Mouse (Mus musculus): ENCODE measurements at regions not wholly inside any gene's neighbourhood (a gene's known extent, or its start where the extent isn't known, plus 50 kb on each side); places are given as distances from the start of the nearest gene placed in this dataset.
A peak's percentile ranks its signal among the peaks of the same experiment; 100 is the strongest.
"Not testable (repeated sequence)": the region's sequence is repeated elsewhere in the genome, so short reads cannot be mapped to it uniquely, and the experiment has no call there.

DNA sequence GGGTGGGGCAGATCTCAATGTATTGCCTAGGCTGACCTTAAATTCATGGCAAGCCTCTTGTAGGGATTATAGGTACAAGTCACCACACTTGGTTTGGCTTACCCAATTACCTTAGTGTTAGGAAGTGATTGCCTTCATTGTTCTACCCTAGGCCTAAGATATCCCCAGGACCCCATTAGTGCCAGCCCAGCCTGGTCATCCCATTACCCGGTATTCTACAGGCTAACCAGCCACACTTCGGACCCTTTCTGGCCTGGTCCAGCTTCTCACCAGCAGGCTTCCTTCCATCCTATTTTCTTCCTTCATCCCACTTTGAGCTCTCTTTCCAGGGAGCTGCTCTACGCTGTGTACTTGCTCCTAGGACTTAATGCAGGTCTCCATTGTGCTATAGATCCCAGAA, 59.5 kb downstream of the Tex35 start:
- intact Hi-C loops (cut with DNase I; ENCODE audit: low total_unique reads), result no loop called here
- no peak for DNase-seq

- intact Hi-C loops (cut with DNase I; ENCODE audit: low total_unique reads), result no loop called here
These were observed 60.1 kb downstream of the Tex35 start for GRCm38 (mm10) chr1:157048201-157048923.

DNA sequence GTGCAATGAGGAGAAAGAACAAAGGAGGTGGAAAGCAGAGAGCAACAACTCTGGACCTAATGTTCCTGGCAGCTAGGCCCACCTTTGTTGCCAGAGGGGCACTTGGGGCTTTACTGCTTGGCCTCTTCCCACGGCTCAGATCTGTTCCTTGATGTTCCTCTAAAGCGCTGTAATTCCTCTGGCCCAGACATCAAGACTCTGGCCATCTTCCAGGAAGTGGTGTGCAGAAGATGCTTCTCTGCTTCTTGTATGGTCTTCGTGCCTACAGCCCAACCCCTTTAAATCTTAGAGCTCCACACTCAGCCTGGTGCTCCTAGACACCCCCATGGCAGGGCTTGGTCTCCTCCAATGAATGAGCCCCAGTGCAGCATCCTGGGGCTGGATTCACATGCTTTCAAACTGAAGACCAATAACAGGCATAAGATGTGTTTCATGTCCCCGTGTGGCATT, 60.7 kb downstream of the Tex35 start:
- peak; percentile 25 for DNase-seq
- intact Hi-C loops (cut with DNase I; ENCODE audit: low total_unique reads), result no loop called here

More at GRCm38 (mm10) chr1:157048201-157048923, 60.1 kb downstream of the Tex35 start:
- DNase-seq, result no peak

GRCm38 (mm10) chr1:157046760-157047182, 61.7 kb downstream of the Tex35 start:
- intact Hi-C loops (cut with DNase I; ENCODE audit: low total_unique reads), result no loop called here
- no peak for DNase-seq

GRCm38 (mm10) chr1:157039836-157040196, 68.7 kb downstream of the Tex35 start:
- DNase-seq, result no peak
- intact Hi-C loops (cut with DNase I; ENCODE audit: low total_unique reads), result no loop called here

GRCm38 (mm10) chr1:157039016-157039835, 69.3 kb downstream of the Tex35 start:
- intact Hi-C loops (cut with DNase I; ENCODE audit: low total_unique reads), result no loop called here
- peak; percentile 11 for DNase-seq

DNA sequence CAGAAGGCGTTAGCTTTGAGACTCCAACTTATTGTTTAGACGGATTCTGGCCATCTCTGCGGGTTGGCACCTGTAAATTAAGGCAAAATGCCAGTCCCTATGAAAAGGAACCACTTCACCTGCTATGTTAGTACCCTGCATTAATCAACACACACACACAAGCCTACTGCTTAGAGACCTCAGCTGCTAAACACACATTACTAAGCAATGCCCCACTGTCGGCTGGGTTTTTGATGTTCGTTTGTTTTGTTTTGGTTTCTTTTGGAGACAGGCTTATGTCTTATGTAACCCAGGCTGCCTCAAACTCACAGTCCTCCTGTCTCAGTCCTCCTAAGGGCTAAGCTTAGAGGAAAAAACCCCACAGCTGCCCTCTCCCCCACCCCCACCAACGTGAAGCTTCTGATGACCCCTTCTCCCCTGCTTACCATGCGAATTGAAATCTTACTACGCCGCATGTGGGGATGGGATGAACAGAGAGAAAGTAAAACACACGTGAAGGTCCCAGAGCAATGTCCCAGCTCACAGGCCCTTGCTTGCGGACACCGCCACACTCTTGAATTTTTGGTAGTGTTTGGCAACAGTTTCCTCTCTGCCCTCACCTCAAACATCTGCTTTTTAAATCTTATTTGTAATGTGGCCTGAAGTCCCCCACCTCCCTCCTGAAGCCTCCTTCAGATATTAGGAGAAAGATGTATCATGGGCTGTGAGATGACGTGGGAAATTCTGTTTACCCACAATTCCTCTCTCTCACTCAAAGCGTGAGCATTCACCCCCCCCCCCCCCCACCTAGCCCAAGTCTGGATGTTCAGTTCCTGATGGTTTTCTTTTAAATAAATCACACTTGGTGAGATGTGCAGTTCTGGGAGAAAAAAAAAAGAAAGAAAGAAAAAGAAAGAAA, 70.1 kb downstream of the Tex35 start:
- intact Hi-C loops (cut with DNase I; ENCODE audit: low total_unique reads), result no loop called here
- DNase-seq, result no peak

DNA sequence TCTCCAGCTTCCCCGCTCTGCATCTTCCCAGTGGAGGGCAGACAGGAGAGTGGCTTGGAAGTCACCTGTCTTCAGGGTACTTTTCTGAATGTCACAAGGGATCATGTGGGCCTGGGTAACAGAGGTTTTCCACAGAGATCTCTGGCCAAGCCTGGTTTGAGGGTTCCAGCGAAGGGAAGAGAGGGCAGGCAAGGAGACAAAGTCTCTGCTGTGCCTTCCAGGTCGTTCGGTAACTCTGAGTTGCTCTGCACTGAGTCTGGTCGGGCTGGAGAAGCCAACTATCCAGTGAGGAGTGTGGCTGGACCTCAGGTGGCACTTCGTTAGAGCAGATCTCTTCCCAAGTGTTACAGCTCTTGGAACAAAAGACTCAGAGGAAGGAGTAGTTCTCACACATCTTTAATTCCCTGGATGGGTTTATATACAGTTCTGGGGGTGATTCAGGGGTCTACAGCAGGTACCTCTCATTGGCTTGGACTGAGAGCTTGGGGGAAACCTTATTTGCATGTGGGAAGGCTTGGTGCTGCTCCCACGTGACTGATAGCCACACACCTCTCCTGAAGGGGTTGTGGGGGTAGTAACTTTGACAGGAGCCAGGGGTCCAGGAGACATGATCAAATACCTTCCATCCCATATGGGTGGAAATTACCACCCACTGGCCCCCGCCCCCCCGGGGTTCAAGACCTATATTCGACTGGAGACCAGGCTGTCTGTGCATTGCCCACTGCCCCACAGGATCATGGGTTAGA, 71.1 kb downstream of the Tex35 start:
- no peak for DNase-seq
- intact Hi-C loops (cut with DNase I; ENCODE audit: low total_unique reads), result no loop called here

DNA sequence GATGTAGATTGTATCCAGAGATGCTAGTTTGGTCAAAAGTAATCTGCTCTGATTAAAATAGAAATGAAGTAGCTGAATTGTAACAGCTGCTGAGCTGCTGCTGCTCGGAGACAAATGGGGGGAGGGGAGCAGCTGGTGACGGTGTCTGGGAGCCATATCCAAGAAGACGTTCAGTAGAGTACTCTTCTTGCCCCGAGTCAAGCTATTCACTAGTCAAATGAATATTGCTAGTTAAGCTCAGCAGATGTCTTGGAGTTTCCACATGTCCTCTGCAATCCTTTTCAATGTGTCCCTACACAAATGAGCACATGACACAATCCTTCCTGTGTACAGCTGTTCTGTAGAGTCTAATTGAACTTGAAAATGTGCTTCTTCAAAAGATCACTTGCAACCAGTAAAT, 71.7 kb downstream of the Tex35 start:
- no peak for DNase-seq
- intact Hi-C loops (cut with DNase I; ENCODE audit: low total_unique reads), result no loop called here

GRCm38 (mm10) chr1:157035221-157035620, 73.3 kb downstream of the Tex35 start:
- DNase-seq; intact Hi-C loops (cut with DNase I; ENCODE audit: low total_unique reads): not testable (repeated sequence)

- intact Hi-C loops (cut with DNase I; ENCODE audit: low total_unique reads), result no loop called here
These were observed 79.8 kb downstream of the Tex35 start for GRCm38 (mm10) chr1:157028682-157029081.

GRCm38 (mm10) chr1:157027681-157028080, 80.8 kb downstream of the Tex35 start:
- DNase-seq, result no peak
- intact Hi-C loops (cut with DNase I; ENCODE audit: low total_unique reads), result no loop called here

More at GRCm38 (mm10) chr1:157028682-157029081, 79.8 kb downstream of the Tex35 start:
- no peak for DNase-seq

DNA sequence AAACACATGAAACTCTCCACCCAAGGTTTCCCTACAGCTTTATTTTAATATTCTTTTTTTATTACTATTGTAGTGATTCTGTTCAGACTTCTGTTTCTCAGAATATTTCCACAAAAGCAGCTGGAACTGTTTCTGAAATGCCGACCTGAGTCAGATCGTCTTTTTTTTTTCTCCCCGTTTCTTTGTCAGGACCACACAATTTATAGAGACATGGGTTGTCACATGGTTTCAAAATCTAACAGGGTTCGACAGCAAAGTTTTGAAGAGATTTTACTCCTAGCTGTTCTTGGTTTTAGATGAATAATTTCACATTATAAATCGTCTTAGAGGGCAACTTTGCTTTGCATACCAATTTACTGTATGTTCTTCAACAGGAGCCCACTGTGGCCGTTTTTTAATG, 84.0 kb upstream of the Ralgps2 start:
- no peak for DNase-seq
- intact Hi-C loops (cut with DNase I; ENCODE audit: low total_unique reads), result no loop called here

DNA sequence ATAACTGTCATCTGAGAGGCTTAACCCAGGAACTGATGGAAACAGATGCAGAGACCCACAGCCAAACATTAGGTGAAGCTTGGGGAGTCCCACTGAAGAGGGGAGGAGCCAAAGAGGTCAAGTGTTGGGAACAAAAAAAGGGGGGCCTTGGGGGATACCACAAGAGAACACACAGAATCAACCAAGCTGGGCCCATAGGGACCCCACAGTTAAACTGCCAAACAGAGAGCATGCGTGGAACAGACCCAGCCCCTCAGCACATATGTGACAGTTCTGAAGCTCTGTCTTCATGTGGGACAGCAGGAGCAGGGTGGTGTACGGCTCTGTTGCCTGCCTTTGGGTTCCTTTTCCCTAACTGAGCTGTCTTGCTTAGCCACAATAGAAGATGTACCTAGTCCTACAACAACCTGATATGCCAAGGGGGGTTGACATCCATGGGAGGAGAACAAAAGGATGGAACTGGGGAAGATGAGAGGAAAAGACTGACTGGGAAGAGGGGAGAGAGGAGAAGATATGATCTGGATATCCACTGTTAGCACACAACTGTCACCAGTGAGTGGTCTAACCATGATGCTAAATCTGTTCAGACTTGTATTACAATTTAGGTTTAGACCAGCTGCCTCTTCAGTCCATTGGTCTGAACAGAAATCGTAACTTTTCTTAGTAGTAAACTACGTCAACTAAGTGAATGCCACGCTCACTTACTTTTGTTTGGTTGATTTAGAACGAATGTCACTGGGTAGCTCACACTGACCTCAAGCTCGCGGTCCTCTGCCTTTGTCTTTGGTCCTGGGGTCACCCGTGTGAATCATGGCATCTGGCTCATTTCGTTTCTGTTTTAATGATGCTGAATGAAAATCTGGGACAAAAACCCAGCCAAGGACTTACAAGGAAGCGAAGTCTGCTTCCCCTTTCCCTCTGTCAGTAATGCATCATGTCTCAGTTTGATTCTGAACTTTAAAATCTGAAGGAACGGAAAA, 83.3 kb upstream of the Ralgps2 start:
- intact Hi-C loops (cut with DNase I; ENCODE audit: low total_unique reads), result no loop called here
- no peak for DNase-seq

DNA sequence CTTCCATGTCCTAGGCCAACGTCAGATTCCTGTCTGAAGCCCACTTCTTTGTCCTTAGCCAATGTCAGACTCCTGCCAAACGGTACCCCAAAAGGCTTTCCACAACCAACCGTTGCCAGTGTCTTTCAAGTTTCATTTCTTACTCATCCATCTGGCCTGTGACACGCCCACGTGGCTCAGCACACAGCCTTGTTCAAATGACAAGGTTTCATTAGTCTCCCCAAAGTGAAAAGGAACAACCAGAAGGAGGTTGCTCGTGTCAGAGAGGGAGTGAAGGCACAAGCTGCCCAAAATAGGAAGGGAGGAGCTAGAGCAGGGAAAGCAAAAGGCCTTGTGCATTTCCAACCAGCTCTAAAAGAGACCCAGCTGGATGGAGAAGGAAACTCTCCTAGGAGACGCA, 80.5 kb upstream of the Ralgps2 start:
- intact Hi-C loops (cut with DNase I; ENCODE audit: low total_unique reads), result no loop called here

DNA sequence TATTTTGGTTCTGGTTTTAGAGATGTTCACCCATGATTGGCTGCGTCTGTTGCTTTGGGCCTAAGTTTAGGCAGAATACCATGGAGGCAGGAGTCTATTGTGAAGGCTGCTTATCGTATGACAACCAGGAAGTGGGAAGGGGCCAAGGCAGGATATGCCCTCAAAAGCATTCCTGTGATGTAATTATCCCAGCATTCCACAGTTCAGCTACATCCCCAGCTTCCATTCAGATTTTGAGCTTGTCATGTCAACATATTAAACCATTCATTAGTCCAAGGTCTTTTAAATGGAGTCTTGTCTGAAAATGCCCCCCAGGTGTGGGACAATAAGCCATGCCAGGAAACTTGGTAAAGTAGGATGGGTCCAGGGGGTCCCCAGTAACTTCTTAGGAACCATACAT, 79.3 kb upstream of the Ralgps2 start:
- intact Hi-C loops (cut with DNase I; ENCODE audit: low total_unique reads), result no loop called here
- no peak for DNase-seq

More for the DNA sequence above, 80.5 kb upstream of the Ralgps2 start:
- no peak for DNase-seq

GRCm38 (mm10) chr1:157017198-157017994, 78.0 kb upstream of the Ralgps2 start:
- no peak for DNase-seq
- intact Hi-C loops (cut with DNase I; ENCODE audit: low total_unique reads), result no loop called here
